Mouse (Mus musculus) lung, postnatal 4 days (tissue): ENCODE measurements around the gene Fam71e1.

ENCODE experiments used
- DNase-seq, 2 experiments: peaks; one replicate each; pipeline ENCODE4 v3.0.0; 2021

The Fam71e1 gene

DNA sequence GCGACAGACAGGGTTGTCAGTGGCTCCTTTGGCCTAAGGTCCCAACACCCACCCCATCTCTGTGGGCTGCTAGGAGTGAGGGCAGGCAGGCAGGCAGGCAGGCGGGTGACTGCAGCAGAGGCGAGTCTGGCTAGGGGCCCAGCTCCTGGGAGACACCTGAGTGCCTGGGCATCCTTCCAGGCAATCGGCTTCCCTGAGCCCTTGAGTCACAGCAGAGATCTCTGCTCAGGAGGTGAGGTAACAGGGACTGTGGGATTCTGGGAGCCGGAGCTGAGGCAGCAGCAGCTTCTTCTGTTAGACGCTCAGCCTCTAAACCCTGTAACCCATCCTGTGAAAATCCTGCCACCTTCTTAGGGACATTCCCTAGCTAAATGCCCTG, 40.2 kb downstream of the Fam71e1 start:
- peak; percentile 69 to 84 for DNase-seq

GRCm38 (mm10) chr7:44537009-44537408, 40.6 kb downstream of the Fam71e1 start:
- no peak for DNase-seq

GRCm38 (mm10) chr7:44537496-44537895, 41.1 kb downstream of the Fam71e1 start:
- DNase-seq, result no peak

DNA sequence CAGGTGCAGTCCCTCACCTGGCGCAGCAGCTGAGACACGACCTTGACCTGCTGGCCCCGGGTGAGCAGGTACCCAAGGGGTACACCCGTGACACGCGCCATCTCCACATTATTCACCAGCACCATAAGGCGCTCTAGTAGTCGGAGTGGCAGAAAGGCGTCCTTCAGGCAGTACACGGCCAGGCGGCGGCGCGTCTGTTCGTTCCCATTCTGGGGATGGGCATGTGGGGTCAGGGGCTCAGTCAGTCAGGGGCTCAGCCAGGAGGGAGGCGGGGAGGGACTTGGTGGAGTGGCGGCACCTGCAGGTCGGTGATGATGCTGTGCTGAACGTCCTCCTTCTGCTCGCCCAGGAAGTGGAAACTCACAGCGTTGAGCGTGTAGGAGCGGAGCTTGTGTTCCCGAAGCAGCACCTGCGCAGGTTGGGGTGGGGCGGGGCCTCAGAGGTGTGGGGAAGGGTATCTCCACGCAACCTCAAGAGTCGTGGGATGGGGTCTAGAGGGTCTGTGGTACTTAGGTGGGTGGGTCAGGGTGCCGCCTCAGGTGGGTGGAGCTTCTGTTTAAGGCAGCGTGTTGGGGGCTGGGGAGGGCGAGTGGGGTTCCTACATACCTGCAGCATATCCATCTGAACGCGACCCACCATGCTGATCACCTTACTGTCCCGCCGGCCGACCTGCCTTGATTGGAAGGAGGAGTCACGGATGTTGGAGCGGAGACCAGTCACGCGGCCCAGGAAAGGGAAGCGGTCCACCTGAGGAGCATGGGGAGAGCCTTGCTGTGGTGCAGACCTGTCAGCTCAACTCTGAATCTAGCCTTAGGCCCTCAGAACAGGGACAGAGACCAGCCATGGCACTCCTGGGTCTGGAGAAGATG, 42.6 kb downstream of the Fam71e1 start:
- DNase-seq, result peak in 1 of 2 experiments; percentile 20

DNA sequence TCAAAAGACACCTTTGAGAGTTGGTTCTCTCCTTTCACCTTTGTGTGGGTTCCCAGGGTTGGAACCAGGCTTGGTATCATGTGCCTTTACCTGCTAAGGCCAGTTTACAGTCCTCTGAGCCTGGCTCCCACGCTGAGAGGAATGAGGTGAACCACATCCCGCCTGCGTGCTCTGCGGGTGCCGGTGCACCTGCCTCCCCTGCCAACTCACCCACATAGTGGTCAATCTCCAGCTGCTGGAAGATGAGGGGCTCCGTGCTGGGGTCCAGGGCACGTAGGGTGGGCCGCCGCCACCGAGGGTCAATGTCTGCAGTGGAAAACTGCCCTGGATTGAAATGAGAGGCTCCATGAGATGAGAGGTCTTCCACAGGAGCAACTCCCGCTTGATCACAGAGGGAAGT, 46.2 kb downstream of the Fam71e1 start:
- DNase-seq, result peak in 1 of 2 experiments; percentile 17

- no peak for DNase-seq
These were observed 46.7 kb downstream of the Fam71e1 start for GRCm38 (mm10) chr7:44543071-44543470.

DNA sequence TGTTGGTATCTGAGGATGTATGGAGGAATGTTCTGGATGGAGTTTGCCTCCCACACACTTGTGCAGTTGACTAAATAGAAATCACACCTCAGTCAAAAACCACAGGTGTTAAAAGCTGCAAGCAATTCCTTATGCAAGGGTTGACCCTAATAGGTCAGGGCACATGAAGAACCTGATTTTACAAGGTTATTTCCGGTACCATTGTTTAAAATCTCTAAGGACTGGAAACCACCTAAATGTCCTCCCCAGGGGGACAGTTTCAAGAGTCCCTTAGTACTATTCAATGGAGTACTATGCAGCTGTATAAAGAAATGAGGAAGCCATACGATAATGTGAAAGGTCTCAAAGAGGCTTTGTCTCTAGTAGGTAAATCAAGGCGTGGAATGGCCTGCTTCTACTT, 49.9 kb downstream of the Fam71e1 start:
- no peak for DNase-seq

- DNase-seq, result no peak
These were observed 50.7 kb downstream of the Fam71e1 start for GRCm38 (mm10) chr7:44547041-44547440.

DNA sequence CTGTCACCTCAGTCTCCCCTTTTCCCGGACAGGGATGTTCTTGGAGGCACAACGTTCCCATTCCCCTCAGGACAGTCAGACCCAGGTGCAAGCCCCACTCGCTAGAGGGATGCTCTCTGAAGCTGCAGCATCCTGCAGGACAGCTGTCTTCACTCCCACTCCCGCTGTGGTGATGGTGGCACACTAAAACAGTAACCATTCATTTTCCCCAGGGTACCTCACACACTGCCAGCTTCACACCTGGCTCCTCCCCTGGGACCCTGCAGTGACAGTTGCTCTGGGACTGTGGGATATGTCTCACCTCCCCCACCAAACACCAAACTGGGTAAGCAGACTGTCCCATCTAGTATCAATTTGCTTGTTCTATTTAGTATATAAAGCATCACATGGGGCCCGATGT, 51.3 kb downstream of the Fam71e1 start:
- peak in 1 of 2 experiments; percentile 23 for DNase-seq

DNA sequence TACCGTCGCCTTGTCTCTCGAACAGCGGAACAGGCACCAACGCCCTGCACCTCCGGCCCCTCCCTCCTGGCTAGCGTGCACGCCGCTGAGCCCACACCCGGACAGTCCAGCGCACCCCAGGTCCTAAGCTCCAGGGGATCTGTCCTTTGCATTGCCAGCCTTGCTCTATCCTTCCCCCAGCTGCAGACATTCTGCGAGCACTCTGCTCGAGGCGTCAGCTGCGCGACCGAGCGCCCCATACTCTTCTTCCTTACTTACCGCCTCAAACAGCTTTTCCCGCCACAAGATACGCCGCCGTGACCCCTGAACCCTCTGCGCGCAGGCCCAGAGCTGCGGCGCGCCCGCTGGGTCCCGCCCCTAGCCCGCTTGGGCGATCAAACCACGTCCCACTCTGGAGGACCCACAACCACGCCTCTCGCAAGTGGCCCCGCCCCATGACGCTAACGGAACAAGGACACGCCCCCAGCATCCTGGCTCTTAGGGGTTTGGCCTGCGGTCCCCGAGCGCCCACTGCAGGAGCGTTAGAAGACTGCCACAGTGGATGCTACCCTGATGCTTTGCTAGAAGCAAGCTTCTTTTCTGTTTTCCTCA, 52.2 kb downstream of the Fam71e1 start, which contains the start of gene Pold1:
Gene Pold1 (minus strand): TSS at position 353 of the 591 bp plus-strand sequence.
- peak; percentile 99 to 100 for DNase-seq

DNA sequence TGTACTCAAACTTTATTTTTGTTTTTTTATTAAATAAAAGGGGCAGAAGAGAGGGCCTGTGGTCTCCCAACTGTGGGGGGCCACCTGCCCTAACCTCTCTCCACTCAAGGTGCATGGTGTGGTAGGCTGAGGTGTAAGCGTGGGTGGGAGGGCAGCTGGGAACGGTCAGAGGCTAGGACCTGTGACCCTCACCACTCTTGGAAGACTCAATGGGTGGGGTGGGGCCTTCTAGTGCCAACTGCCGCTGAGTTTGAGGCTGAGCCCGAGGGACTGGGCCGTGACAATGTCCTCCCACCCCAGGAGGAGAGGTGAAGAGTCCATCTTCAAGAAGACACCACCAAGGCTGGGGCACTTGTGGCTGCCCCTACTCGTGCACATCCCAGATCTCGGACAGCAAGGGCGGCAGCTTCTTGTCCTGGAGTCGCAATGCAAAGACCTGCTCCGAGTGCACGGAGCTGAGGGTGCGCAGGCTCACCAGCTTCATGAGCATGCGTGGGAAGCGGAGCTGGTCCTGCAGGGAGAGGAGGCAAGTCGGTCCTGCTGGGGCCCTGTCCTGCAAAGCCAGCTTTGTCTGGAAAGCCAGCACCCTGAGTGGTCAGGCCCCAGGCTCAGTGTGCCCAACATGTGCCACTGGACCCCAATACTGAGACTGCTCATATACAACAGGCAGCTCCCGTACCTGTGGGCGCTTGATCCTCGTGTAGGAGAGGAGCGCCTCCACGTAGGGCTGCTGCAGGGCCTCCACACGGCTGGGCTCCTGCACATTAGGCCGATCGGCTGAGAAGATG, 53.4 kb downstream of the Fam71e1 start:
- DNase-seq, result no peak

DNA sequence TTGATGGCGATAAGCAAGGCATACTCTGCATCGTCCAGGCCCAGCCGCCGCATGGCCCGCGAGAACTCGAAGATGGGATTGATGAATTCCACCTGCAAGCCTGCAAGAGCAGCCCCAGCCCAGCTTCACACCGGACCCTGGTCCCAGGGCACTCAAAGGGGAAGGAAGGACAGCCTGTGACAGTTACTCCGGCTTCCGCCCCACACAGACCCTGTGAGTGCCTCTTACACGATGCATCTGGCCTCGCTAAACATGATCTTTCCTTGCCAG, 54.0 kb downstream of the Fam71e1 start:
- no peak for DNase-seq
